Mouse (Mus musculus) neural tube, embryonic 11.5 days (tissue): ENCODE measurements around the gene Zbtb18. TPM values are rescaled to one million over a fixed set of nuclear protein-coding genes. Genes with fewer than 3 reads are reported as not detected.

Experiments used
- ATAC-seq: fragments of 200-750 bp; cut with Nextera tagmentation; 2 replicates; pipeline ENCODE4 v1.8.0; 2017; ENCODE audit warnings: moderate number of reproducible peaks, mild to moderate bottlenecking, moderate TSS enrichment, moderate library complexity; ENCODE audit not compliant: insufficient read depth, low FRiP score, low TSS enrichment
- DNase-seq: peaks from one replicate; pipeline ENCODE4 v3.0.0-alpha.2; 2015; ENCODE audit warnings: low spot score
- H3K27ac ChIP-seq: fragments of 300-500 bp; sonication (generic); 2 replicates; pipeline ENCODE4 v1.5.1; 2014; ENCODE audit warnings: low read depth, mild to moderate bottlenecking, low read length
- H3K27me3 ChIP-seq: fragments of 300-500 bp; sonication (generic); 2 replicates; pipeline ENCODE4 v1.6.1; 2014; ENCODE audit warnings: mild to moderate bottlenecking, low read length, mixed read lengths; ENCODE audit not compliant: control insufficient read depth, insufficient read depth
- H3K36me3 ChIP-seq: fragments of 300-500 bp; sonication (generic); 2 replicates; pipeline ENCODE4 v1.6.1; 2014; ENCODE audit warnings: mild to moderate bottlenecking, low read length, moderate library complexity, mixed read lengths; ENCODE audit not compliant: control insufficient read depth, insufficient read depth
- H3K4me1 ChIP-seq: fragments of 300-500 bp; sonication (generic); 2 replicates; pipeline ENCODE4 v1.6.1; 2014; ENCODE audit warnings: low read length, mixed read lengths; ENCODE audit not compliant: control insufficient read depth, insufficient read depth
- H3K4me2 ChIP-seq: fragments of 300-500 bp; sonication (generic); 2 replicates; pipeline ENCODE4 v1.6.1; 2014; ENCODE audit warnings: low read depth, mild to moderate bottlenecking, moderate library complexity
- H3K4me3 ChIP-seq: fragments of 300-500 bp; sonication (generic); 2 replicates; pipeline ENCODE4 v1.5.1; 2014; ENCODE audit warnings: low read depth, low read length
- H3K9ac ChIP-seq: fragments of 300-500 bp; sonication (generic); 2 replicates; pipeline ENCODE4 v1.6.1; 2014; ENCODE audit warnings: mild to moderate bottlenecking, low read length
- H3K9me3 ChIP-seq: fragments of 300-500 bp; sonication (generic); 2 replicates; pipeline ENCODE4 v1.6.1; 2016; ENCODE audit warnings: low read length; ENCODE audit not compliant: control insufficient read depth
- WGBS: fragments of 180-500 bp; shearing (Covaris S2); extraction: QIAGEN DNeasy Blood & Tissue Kit; methylation state at CpG from one replicate; pipeline ENCODE4 v1.1.7; 2014; 5-methylcytosine and 5-hydroxymethylcytosine counted together
- polyA plus RNA-seq: library from polyadenylated mRNA; unstranded; fragments of >200 nt; fragmentation: Nextera tagmentation; extraction: Ambion mirVana; gene quantifications from 2 replicates; pipeline ENCODE4 v1.2.1, GENCODE M21; 2014

Zbtb18 gene
- polyA plus RNA-seq: 8.5 and 11.6 TPM in 2 replicates

- peak within 1 kb of the TSS; percentile 96 for H3K9ac ChIP-seq
- H3K4me1 ChIP-seq: peaks cover 11% of the 10 kb centered on the region
- H3K27ac ChIP-seq: peak within 1 kb of the TSS; percentile 99
- 3% methylated on average over 12 of the region's 106 CpGs for WGBS
- H3K27me3 ChIP-seq: no peaks in the 10 kb centered on the region
- ATAC-seq: no peak
- H3K4me2 ChIP-seq: peak within 1 kb of the TSS; percentile 72
- no peaks in the 10 kb centered on the region for H3K9me3 ChIP-seq
- peak within 1 kb of the TSS; percentile 96 for H3K4me3 ChIP-seq
- no peaks in the 10 kb centered on the region for H3K36me3 ChIP-seq
- no peak for DNase-seq
These were observed at the start of gene Zbtb18 for GRCm38 (mm10) chr1:177442196-177442808. TSS of gene Zbtb18 (plus strand) at chr1:177442351.

DNA sequence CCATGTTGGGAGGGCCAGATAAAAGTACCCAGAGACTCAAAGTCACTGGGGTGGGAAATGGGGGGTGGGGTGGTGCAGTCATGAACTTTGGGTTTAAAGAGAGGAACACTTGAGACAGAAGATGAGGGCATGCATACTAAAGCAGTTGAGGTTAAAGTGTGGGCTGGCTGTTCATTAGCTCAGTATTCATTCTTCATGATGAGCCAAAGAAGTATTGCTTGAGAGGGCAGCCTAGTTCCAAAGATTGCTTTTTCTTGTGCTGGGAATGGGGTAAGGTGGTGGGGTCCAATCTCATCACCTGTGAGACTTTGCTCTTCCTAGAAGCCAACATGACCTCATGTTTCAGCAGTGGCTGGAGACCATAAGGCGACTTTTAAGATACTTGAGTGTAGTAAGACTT lies 44.7 kb upstream of the Zbtb18 start:
- H3K9ac ChIP-seq: no peak overlapping the region
- H3K27me3 ChIP-seq: no peaks in the 10 kb centered on the region
- H3K4me3 ChIP-seq: no peak overlapping the region
- DNase-seq: no peak
- H3K4me1 ChIP-seq: no peaks in the 10 kb centered on the region
- H3K36me3 ChIP-seq: no peaks in the 10 kb centered on the region
- H3K27ac ChIP-seq: no peak overlapping the region
- H3K9me3 ChIP-seq: no peaks in the 10 kb centered on the region
- H3K4me2 ChIP-seq: no peak overlapping the region
- no peak for ATAC-seq
- 85% methylated on average over 1 of the region's 1 CpGs for WGBS

GRCm38 (mm10) chr1:177405170-177405569 lies 37.0 kb upstream of the Zbtb18 start:
- H3K9me3 ChIP-seq: no peaks in the 10 kb centered on the region
- no peaks in the 10 kb centered on the region for H3K4me1 ChIP-seq
- H3K36me3 ChIP-seq: no peaks in the 10 kb centered on the region
- H3K9ac ChIP-seq: no peak overlapping the region
- no peak overlapping the region for H3K4me3 ChIP-seq
- H3K27me3 ChIP-seq: no peaks in the 10 kb centered on the region
- H3K4me2 ChIP-seq: no peak overlapping the region
- ATAC-seq (no peak), DNase-seq (no peak)
- 88% methylated on average over 6 of the region's 6 CpGs for WGBS
- H3K27ac ChIP-seq: no peak overlapping the region

DNA sequence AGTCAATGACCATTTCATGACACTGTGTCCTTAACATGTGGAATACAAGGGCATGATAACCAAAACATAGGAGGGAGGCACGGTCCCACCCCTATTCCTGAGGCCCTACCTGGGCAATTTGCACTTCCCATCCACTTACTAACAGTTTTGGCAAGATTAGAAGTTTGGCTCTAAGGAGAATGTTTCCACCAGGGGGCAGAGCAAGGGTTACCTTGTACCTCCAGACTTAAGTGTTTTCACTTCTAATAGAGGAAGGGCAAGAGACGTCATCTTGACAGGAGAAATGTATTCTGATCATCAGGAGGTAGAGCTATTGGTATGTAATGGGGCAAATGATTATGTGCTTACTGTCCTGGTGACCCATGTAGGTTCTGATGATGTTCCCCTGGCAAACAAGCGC lies 33.5 kb upstream of the Zbtb18 start:
- H3K27me3 ChIP-seq: no peaks in the 10 kb centered on the region
- no peak overlapping the region for H3K4me3 ChIP-seq
- no peak overlapping the region for H3K27ac ChIP-seq
- DNase-seq (no peak), ATAC-seq (no peak)
- no peak overlapping the region for H3K9ac ChIP-seq
- H3K4me1 ChIP-seq: peaks cover 6% of the 10 kb centered on the region
- H3K9me3 ChIP-seq: no peaks in the 10 kb centered on the region
- H3K36me3 ChIP-seq: no peaks in the 10 kb centered on the region
- WGBS: 75% methylated on average over 3 of the region's 3 CpGs
- H3K4me2 ChIP-seq: no peak overlapping the region

GRCm38 (mm10) chr1:177410769-177411348 lies 31.3 kb upstream of the Zbtb18 start:
- H3K4me3 ChIP-seq: no peak overlapping the region
- peak overlapping the region; percentile 12; the same call in 1 of the 2 replicates for H3K4me2 ChIP-seq
- H3K36me3 ChIP-seq: no peaks in the 10 kb centered on the region
- no peak overlapping the region for H3K9ac ChIP-seq
- H3K9me3 ChIP-seq: no peaks in the 10 kb centered on the region
- H3K4me1 ChIP-seq: peaks cover 6% of the 10 kb centered on the region
- H3K27ac ChIP-seq: peak overlapping the region; percentile 53; the same call in 1 of the 2 replicates
- ATAC-seq (no peak), DNase-seq (no peak)
- no peaks in the 10 kb centered on the region for H3K27me3 ChIP-seq
- WGBS: 76% methylated on average over 7 of the region's 7 CpGs

DNA sequence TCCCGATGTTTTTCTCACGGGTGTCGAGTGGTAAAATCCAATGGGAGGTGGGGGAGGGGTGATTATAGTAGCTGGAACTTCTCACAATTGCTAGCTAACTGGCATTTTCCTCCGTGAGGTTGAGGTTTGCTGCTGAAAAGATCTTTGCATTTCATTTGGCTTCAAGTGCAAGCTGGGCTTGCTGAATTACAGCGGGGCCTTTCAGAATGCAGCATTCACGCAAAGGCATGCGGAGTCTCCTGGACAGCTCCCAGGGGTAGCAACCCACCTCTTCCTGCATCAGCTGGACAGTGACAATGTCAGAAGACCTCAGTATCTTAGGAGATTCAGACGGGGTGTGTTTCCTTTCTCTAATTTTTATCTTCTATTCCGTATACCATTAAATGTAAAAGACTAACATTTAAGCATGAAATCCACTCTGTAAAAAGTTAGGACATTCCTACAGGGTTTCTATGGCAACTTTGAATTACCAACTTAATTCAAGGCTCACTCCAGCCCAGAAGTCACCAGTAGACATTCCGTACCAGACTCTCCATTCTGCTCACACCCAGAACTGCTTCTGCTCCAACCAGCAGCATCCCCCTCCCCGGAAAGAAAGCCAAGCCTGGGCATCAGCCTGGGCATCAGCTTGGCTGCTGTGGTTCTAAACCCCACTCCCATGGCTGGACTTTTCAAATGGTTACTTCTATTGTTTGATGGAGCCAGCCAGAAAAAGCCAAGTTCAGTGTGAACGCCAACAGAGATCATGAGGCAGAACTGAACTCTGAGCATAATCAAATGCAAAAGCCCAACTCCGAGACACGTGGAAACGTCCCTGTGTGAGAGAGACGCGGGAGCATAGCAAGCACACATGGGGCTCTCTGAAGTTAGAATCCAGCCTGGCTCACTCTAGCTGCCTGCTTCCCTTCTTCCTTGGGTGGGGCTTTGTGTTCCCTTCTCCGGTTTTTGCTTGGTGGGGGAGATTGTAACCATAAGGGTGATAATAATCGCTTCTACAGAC lies 30.5 kb upstream of the Zbtb18 start:
- no peaks in the 10 kb centered on the region for H3K9me3 ChIP-seq
- H3K27me3 ChIP-seq: no peaks in the 10 kb centered on the region
- ATAC-seq (peak; percentile 82), DNase-seq (peak; percentile 40)
- peak overlapping the region; percentile 24; the same call in 1 of the 2 replicates for H3K27ac ChIP-seq
- H3K4me2 ChIP-seq: peak overlapping the region; percentile 22; the same call in 1 of the 2 replicates
- H3K4me3 ChIP-seq: no peak overlapping the region
- H3K4me1 ChIP-seq: peaks cover 6% of the 10 kb centered on the region
- H3K9ac ChIP-seq: no peak overlapping the region; the same call in 1 of the 2 replicates
- 36% methylated on average over 19 of the region's 19 CpGs for WGBS
- H3K36me3 ChIP-seq: no peaks in the 10 kb centered on the region

GRCm38 (mm10) chr1:177419331-177419730 lies 22.8 kb upstream of the Zbtb18 start:
- no peak overlapping the region for H3K27ac ChIP-seq
- no peak overlapping the region for H3K4me3 ChIP-seq
- 87% methylated on average over 12 of the region's 12 CpGs for WGBS
- no peaks in the 10 kb centered on the region for H3K4me1 ChIP-seq
- no peaks in the 10 kb centered on the region for H3K36me3 ChIP-seq
- no peak for DNase-seq
- ATAC-seq: no peak
- H3K9ac ChIP-seq: no peak overlapping the region
- H3K9me3 ChIP-seq: no peaks in the 10 kb centered on the region
- no peak overlapping the region for H3K4me2 ChIP-seq
- H3K27me3 ChIP-seq: no peaks in the 10 kb centered on the region

- Histone ChIP-seq H3K4me1 (no peaks in the 10 kb centered on the region), H3K4me3 (no peak overlapping the region), H3K27me3 (no peaks in the 10 kb centered on the region), H3K36me3 (no peaks in the 10 kb centered on the region), H3K9ac (no peak overlapping the region), H3K4me2 (no peak overlapping the region), H3K27ac (no peak overlapping the region), H3K9me3 (no peaks in the 10 kb centered on the region)
- 91% methylated on average over 6 of the region's 6 CpGs for WGBS
- no peak for ATAC-seq
- DNase-seq: no peak
These were observed 22.0 kb upstream of the Zbtb18 start for GRCm38 (mm10) chr1:177420126-177420525.
